Mouse (Mus musculus) small intestine, adult 2 months (tissue): ENCODE results near the gene Fgf13.

Experiments used
- CTCF ChIP-seq: fragments of 200-500 bp; IDR thresholded peaks from 2 replicates; pipeline ENCODE4 v1.5.1; 2012; ENCODE audit warnings: low read depth, mild to moderate bottlenecking, control low read depth, inconsistent platforms, low read length, moderate library complexity, mixed read lengths; ENCODE audit not compliant: insufficient replicate concordance, insufficient read length; ENCODE audit errors: extremely low read depth
- POLR2A ChIP-seq: fragments of 200-500 bp; IDR thresholded peaks from 2 replicates; pipeline ENCODE4 v1.6.1; 2012; ENCODE audit warnings: low read depth, mild to moderate bottlenecking, control low read depth, inconsistent platforms, low read length, moderate library complexity

- TF ChIP-seq CTCF (no peak), POLR2A (no peak)
Observed at GRCm38 (mm10) chrX:59179627-59180026, 388.2 kb downstream of the Fgf13 start.
